Mouse (Mus musculus): ENCODE data around the gene Bckdha.

The Bckdha gene

DNA sequence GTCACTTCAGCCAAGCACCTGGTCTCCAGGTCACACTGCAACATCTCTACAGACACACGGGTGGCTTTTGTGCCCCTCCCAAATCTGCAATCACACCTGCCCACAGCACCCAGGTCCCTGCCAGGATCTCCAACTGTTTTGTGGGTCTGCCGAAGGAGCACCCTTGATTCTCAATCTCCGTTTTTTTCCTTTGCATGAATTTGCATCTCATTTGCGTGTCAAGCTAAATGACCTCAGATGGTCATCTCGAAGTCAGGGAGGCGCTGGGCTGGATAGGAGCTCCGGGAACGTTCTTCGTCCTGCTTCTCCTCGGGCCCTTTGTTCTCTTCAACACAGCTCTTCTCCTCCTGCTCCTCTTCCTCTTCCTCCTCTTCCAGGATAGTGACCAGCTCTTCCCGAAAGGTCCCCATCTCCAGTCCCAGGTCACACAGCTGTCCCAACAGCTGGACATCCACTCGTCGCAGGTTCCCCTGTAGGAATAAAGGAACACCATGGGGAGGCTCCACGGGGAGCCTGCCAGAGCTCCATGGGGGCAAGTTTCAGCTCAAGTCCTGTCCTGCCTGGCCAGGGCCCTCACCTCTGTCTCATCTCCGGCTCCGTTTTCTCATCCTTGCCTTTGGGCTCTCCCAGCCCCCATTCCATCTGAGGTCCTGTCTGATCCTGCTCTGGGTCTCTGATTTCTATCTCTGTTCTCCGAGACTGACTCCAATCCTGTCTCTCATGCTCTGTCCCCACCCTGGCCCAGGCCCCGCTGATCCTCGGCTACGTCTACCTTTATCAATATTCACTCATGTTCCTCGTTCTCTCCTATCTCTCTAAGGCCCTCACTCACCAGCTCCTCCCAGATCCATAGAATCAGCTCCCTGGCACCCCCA, 43.7 kb downstream of the Bckdha start:
- no peak for DNase-seq (ENCODE audit: low read depth, low spot score)

DNA sequence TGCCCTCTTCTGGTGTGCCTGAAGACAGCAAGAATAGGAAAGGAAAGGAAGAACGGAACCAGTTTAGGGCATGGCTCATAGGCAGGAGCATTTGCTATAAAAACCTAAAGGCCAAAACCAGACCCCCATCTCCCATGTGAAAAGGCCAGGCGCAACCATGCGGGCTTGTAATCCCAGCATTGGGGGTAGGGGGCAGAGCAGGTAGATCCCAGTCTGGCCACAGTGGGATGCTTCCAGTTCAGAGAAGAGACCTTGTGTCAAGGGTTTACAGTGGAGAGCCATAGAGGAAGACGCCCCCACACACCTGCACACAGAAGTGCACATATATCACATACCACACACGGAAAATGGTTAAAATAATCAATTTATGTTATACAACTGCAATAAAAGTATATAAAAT, 44.7 kb downstream of the Bckdha start:
- no peak for DNase-seq (ENCODE audit: low read depth, low spot score)

DNA sequence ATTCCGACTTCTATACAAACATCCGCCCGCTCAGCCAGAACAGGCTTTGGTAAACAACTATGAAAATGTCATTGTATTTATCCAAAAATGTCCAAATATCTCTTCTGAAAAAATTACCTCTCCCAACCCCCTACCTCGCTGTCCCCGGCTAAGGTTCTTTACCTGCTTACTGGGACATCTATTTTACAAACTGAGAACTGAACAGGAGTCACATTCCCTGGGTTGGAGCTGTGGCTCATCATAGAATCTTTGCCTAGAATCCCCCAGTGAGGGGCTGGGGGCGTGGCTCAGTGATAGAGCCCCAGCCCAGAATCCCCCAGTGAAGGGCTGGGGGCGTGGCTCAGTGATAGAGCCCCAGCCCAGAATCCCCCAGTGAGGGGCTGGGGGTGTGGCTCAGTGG, 47.3 kb downstream of the Bckdha start:
- DNase-seq (ENCODE audit: low read depth, low spot score), result no peak

DNA sequence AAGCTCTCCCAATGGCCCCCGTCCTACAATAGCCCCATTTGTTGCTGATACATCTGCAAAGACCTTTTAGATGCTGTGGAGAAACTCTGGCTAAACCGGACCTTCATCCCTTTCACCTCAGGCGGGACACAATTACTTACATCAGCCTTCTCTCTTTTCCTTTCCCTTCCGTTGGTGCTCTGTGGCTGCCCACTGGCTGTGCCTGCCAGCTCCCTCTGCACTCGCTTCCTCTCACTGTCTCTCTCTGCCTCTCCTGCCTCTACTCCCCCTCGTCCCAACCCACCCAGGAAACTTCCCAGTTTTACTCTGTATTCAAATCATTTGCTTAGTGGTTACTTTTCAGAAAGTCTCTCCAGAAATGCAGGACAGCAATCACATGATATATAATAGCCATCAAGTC, 48.7 kb downstream of the Bckdha start:
- no peak for DNase-seq (ENCODE audit: low read depth, low spot score)

DNA sequence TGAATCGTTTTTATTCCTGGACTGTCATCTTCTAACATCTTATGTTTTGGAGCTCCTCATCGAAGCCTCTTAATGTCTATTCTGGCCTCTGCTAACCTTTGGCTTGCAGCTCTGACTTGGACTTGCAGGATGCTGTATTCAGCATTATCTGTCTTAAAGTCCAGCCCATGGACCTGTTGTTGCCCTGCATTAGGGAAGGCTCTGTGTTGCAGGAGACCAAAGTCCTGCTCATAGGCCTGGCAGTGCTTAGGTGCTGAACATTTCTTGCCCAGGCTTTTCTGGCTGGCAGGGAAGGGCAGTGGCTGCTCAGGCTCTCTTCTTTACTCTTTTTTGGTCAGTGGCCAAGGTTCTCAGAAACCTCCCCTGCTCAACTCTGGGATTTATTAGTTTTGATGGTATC, 51.6 kb downstream of the Bckdha start:
- no peak for DNase-seq (ENCODE audit: low read depth, low spot score)

DNA sequence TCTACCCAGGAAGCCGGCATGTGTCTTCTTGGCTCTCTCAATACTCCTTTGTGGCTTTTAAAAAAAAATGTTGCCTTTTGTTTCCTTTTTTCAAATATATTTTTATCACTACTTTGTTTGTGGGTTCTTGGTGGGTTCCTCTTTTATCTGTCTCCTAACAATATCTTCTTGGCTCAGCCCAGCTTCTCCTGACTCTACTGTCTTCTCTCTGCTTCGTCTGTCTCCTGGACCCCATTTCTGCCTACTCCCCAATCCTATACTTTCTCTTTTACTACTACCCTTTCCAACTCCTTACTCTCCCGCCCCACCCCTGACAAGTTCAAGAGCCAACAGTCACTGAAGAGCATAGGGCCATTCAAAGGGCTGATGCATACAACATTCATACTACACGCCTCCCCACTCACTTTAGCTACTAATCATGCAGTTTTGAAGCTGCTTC, 52.1 kb downstream of the Bckdha start:
- no peak for DNase-seq (ENCODE audit: low read depth, low spot score)

DNA sequence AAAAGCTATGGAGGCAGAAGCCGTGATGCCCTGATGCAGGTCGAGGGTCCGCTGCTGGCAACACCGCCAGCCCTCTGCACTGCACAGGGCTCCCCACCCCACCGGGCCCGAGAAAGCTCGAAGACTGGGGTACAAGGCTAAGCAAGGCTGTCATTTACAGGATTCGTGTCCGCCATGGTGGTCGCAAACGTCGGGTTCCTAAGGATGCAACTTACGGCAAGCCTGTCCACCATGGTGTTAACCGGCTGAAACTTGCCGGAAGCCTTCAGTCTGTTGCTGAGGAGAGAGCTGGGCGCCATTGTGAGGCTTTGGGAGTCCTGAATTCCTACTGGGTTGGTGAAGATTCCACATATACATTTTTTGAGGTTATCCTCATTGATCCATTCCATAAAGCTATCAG, 57.4 kb downstream of the Bckdha start:
- peak; percentile 60 for DNase-seq (ENCODE audit: low read depth, low spot score)

DNA sequence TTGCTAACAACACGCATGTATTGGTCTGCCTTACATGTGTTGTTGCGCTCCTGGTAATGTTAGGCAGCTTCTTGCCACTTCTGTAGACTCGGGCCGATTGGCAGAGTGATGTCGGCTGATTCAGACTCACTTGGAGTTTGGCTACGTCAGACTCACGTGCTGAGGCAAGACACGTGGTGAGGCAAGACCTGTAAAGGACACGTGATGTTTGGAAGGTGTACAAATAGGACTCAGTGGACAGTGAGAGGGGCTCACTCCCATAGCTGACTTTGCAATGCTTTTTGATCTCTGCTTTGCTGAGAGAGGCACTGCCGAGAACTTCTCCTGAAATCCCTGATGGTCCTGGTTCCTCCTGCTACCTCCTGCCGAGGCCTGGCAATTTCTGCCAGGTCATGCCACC, 58.1 kb downstream of the Bckdha start:
- DNase-seq (ENCODE audit: low read depth, low spot score), result peak; percentile 18

DNA sequence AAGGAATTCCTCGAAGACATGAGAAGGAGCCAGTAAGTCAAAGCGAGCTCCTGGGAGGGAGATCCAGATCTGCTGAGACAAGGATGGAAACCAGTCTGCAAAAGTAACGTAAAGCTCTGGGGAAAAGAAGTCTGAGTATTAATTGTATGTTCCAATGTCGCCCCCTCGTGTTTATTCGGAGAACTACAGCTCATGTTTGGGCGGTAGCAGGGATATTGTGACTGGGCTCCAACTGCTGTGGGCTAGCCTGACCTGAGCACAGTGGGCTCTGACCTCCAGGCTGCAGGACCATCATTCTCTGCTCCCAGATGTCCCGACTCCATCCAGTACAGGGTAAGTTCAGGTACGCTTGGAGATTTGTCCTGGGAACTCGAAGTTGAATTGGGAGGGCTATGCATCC, 59.1 kb downstream of the Bckdha start:
- peak; percentile 84 for DNase-seq (ENCODE audit: low read depth, low spot score)

DNA sequence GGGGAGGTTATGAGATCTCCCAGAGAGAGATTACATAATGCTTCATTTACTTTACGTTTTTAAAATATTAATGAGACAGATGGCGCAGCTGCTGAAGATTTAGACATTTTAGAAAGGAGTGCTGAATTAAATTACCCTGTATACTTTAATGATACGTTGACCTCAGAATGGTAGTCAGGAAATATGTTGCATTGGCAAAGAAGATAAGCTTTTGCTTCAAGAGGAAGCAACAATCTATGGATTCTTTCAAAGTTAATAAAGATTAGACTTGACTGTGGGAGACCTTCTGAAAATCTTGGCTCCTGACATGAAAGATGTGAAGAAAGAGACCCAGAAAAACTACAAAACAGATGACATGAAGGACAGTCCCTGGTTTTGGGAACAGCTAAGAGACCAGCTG, 64.9 kb downstream of the Bckdha start:
- no peak for DNase-seq (ENCODE audit: low read depth, low spot score)

DNA sequence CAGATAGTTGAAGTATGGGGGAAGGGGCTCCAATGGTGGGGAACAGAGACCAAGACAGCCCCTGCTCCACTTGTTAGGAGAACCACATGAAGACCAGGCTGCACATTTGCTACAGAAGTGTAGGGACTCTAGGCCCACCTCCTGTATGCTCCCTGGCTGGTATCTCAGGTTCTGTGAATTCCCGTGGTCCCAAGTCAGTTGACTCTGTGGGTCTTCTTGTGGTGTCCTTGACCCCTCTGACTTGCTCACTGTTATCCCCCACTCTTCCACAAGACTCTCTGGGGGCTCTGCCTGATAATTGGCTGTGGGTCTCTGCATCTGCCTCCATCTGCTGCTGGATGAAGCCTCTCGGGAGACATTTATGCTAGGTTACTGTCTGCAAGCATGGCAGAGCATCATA, 67.6 kb downstream of the Bckdha start:
- no peak for DNase-seq (ENCODE audit: low read depth, low spot score)

DNA sequence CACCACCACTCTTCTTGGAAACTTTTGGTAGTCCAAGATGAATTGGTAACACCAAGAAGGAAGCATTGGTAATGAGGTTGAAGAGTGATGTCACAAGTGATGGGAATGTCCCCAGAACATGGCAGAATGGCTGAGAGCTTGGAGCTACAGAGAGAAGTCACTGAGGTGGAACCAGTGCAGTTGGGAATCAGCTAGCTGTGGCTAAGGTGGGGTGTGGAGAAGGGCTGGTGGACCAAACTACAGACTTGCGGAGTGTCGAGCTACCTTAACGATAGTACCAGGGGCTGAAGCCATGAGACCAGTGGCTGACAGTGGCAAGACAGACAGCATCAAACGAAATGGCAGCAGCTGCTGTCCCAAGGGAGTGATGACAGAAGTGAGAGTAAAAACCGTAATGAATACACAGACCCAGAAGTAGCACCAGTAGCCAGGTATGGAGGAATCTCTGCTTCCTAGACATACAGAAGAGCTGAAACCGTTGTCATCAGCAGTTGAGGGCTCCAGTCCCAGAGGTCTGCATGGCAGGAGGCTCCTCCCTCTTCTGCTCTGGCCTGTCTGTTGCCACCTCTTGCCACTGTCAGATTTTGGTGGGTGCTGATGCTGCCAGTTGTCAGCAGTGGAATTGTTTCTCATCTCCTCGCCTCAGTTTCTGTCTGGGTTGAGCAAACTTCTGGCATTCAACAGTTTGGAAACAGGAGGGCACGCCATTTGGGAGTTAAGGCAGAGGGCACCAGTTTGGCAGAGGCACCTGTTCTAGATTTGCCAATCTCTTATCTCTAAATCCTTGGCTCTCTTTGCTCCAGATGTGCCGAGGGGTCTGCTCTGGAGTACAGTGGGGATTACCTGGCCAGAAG, 73.2 kb downstream of the Bckdha start:
- no peak for DNase-seq (ENCODE audit: low read depth, low spot score)

DNA sequence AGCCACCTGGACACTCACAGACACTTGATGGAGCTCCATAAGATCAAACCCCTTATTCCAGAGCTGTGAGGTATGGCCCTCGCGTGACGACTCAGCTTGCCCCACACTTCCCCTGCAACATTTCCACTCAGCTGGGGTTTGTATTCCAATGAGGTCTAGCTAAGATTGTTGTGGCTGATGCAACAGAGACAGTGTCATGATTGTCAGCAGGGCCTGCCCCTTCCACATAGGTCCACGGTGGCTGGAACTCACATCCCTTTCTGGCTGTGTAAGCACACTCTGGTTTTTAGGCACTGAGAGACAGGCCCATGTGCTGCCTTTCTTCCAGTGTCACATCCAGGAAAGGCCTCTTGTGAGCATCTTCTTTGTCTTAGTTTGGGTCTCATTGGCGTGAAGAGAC, 74.1 kb downstream of the Bckdha start:
- DNase-seq (ENCODE audit: low read depth, low spot score), result no peak

DNA sequence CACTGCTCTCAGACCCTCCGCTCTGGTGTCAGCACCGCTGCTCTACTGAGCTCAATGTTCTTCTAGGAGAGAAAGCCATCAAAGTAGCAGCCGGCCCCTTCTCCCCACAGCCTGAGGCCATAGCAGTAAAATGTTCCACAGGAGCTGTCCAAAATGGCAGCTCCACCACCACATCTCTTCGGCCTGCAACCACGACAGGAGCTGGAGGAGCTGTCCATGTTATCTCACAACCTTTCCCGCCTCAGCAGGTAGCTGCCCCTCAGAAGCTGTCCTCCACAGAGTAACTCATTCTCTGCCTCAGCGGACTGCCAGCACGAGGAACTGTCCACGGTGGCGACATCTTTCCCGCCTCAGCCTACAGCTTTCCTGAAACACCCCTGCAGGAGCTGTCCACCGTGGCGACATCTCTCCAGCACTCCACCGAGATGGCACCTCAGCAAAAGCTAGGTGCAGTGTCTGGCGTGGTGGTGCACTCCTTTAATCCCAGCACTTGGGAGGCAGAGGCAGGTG, 76.4 kb downstream of the Bckdha start:
- DNase-seq (ENCODE audit: low read depth, low spot score), result peak; percentile 38

Measured in ES-CJ7 (cell line).